Mouse (Mus musculus): ENCODE measurements at regions not wholly inside any gene's neighbourhood (a gene's known extent, or its start where the extent isn't known, plus 50 kb on each side); places are given as distances from the start of the nearest gene placed in this dataset.

- TF ChIP-seq CTCF (IDR thresholded peaks at IDR 0.05; ENCODE audit: low read depth) (no peak), EP300 (IDR thresholded peaks at IDR 0.05; ENCODE audit: low read depth) (no peak)
- Histone ChIP-seq H3K36me3 (replicated peaks; ENCODE audit: control insufficient read depth, insufficient read depth, low read length) (no peaks in the 10 kb centered on the region), H3K4me3 (ENCODE audit: low read depth, low read length) (no peak overlapping the region), H3K9ac (replicated peaks; ENCODE audit: low read depth, low read length) (no peak overlapping the region), H3K27me3 (ENCODE audit: control insufficient read depth, insufficient read depth, low read length) (no peaks in the 10 kb centered on the region), H3K9me3 (replicated peaks; ENCODE audit: control insufficient read depth, low read length) (no peaks in the 10 kb centered on the region), H3K27ac (ENCODE audit: low read depth) (no peak overlapping the region), H3K4me1 (ENCODE audit: control insufficient read depth, insufficient read depth) (no peaks in the 10 kb centered on the region), H3K4me2 (ENCODE audit: low read depth, low read length) (peak overlapping the region; percentile 36)
- ATAC-seq (ENCODE audit: insufficient read depth, low read depth) = peak; percentile 20; the same call in 1 of the 2 replicates
- 36% methylated on average over 7 of the region's 7 CpGs for WGBS
- DNase-seq (ENCODE audit: low spot score) = no peak
Measured at GRCm38 (mm10) chr14:53847049-53847448, 406.9 kb downstream of the Dad1 start.

GRCm38 (mm10) chr14:53845646-53846045, 408.3 kb downstream of the Dad1 start:
- no peak for ATAC-seq (ENCODE audit: insufficient read depth, low read depth)
- no peak overlapping the region for H3K4me3 ChIP-seq (ENCODE audit: low read depth, low read length)
- TF ChIP-seq CTCF (IDR thresholded peaks at IDR 0.05; ENCODE audit: low read depth) = no peak
- no peak for TF ChIP-seq EP300 (IDR thresholded peaks at IDR 0.05; ENCODE audit: low read depth)

GRCm38 (mm10) chr14:53832553-53832952, 421.4 kb downstream of the Dad1 start:
- Histone ChIP-seq H3K4me1 (ENCODE audit: control insufficient read depth, insufficient read depth) (no peaks in the 10 kb centered on the region), H3K27ac (ENCODE audit: low read depth) (no peak overlapping the region), H3K36me3 (replicated peaks; ENCODE audit: control insufficient read depth, insufficient read depth, low read length) (no peaks in the 10 kb centered on the region), H3K4me2 (ENCODE audit: low read depth, low read length) (no peak overlapping the region), H3K27me3 (ENCODE audit: control insufficient read depth, insufficient read depth, low read length) (no peaks in the 10 kb centered on the region), H3K4me3 (ENCODE audit: low read depth, low read length) (no peak overlapping the region), H3K9me3 (replicated peaks; ENCODE audit: control insufficient read depth, low read length) (no peaks in the 10 kb centered on the region), H3K9ac (replicated peaks; ENCODE audit: low read depth, low read length) (no peak overlapping the region)
- WGBS = 85% methylated on average over 3 of the region's 3 CpGs
- ATAC-seq (ENCODE audit: insufficient read depth, low read depth) (no peak), DNase-seq (ENCODE audit: low spot score) (no peak)
- TF ChIP-seq EP300 (IDR thresholded peaks at IDR 0.05; ENCODE audit: low read depth) (no peak), CTCF (IDR thresholded peaks at IDR 0.05; ENCODE audit: low read depth) (no peak)

More at GRCm38 (mm10) chr14:53845646-53846045, 408.3 kb downstream of the Dad1 start:
- DNase-seq (ENCODE audit: low spot score) = no peak
- H3K4me2 ChIP-seq (ENCODE audit: low read depth, low read length) = no peak overlapping the region
- H3K4me1 ChIP-seq (ENCODE audit: control insufficient read depth, insufficient read depth) = no peaks in the 10 kb centered on the region
- WGBS = 91% methylated on average over 9 of the region's 9 CpGs
- no peaks in the 10 kb centered on the region for H3K27me3 ChIP-seq (ENCODE audit: control insufficient read depth, insufficient read depth, low read length)
- H3K36me3 ChIP-seq (replicated peaks; ENCODE audit: control insufficient read depth, insufficient read depth, low read length) = no peaks in the 10 kb centered on the region
- H3K9me3 ChIP-seq (replicated peaks; ENCODE audit: control insufficient read depth, low read length) = no peaks in the 10 kb centered on the region
- no peak overlapping the region for H3K9ac ChIP-seq (replicated peaks; ENCODE audit: low read depth, low read length)
- H3K27ac ChIP-seq (ENCODE audit: low read depth) = no peak overlapping the region

- Histone ChIP-seq H3K27ac (ENCODE audit: low read depth) (no peak overlapping the region), H3K9ac (replicated peaks; ENCODE audit: low read depth, low read length) (no peak overlapping the region), H3K36me3 (replicated peaks; ENCODE audit: control insufficient read depth, insufficient read depth, low read length) (no peaks in the 10 kb centered on the region), H3K9me3 (replicated peaks; ENCODE audit: control insufficient read depth, low read length) (no peaks in the 10 kb centered on the region), H3K27me3 (ENCODE audit: control insufficient read depth, insufficient read depth, low read length) (no peaks in the 10 kb centered on the region), H3K4me2 (ENCODE audit: low read depth, low read length) (no peak overlapping the region), H3K4me3 (ENCODE audit: low read depth, low read length) (no peak overlapping the region), H3K4me1 (ENCODE audit: control insufficient read depth, insufficient read depth) (no peaks in the 10 kb centered on the region)
- ATAC-seq (ENCODE audit: insufficient read depth, low read depth) = no peak
- TF ChIP-seq EP300 (IDR thresholded peaks at IDR 0.05; ENCODE audit: low read depth) = no peak
- no peak for TF ChIP-seq CTCF (IDR thresholded peaks at IDR 0.05; ENCODE audit: low read depth)
- no peak for DNase-seq (ENCODE audit: low spot score)
- WGBS = 78% methylated on average over 6 of the region's 6 CpGs
Measured at GRCm38 (mm10) chr14:53831651-53832050, 422.3 kb downstream of the Dad1 start.

- H3K4me1 ChIP-seq (ENCODE audit: control insufficient read depth, insufficient read depth) = no peaks in the 10 kb centered on the region
- no peaks in the 10 kb centered on the region for H3K27me3 ChIP-seq (ENCODE audit: control insufficient read depth, insufficient read depth, low read length)
- WGBS = 30% methylated on average over 1 of the region's 1 CpGs
- no peak overlapping the region for H3K9ac ChIP-seq (replicated peaks; ENCODE audit: low read depth, low read length)
- TF ChIP-seq CTCF (IDR thresholded peaks at IDR 0.05; ENCODE audit: low read depth) (no peak), EP300 (IDR thresholded peaks at IDR 0.05; ENCODE audit: low read depth) (no peak)
- H3K4me2 ChIP-seq (ENCODE audit: low read depth, low read length) = no peak overlapping the region
- no peaks in the 10 kb centered on the region for H3K36me3 ChIP-seq (replicated peaks; ENCODE audit: control insufficient read depth, insufficient read depth, low read length)
- DNase-seq (ENCODE audit: low spot score) (no peak), ATAC-seq (ENCODE audit: insufficient read depth, low read depth) (no peak)
- no peaks in the 10 kb centered on the region for H3K9me3 ChIP-seq (replicated peaks; ENCODE audit: control insufficient read depth, low read length)
- H3K27ac ChIP-seq (ENCODE audit: low read depth) = no peak overlapping the region
- H3K4me3 ChIP-seq (ENCODE audit: low read depth, low read length) = no peak overlapping the region
Measured at GRCm38 (mm10) chr14:53830717-53831116, 423.2 kb downstream of the Dad1 start.

GRCm38 (mm10) chr14:53826782-53827181, 427.1 kb downstream of the Dad1 start:
- H3K4me2 ChIP-seq (ENCODE audit: low read depth, low read length) = no peak overlapping the region
- H3K36me3 ChIP-seq (replicated peaks; ENCODE audit: control insufficient read depth, insufficient read depth, low read length) = no peaks in the 10 kb centered on the region
- no peak overlapping the region for H3K4me3 ChIP-seq (ENCODE audit: low read depth, low read length)
- ATAC-seq (ENCODE audit: insufficient read depth, low read depth) (no peak), DNase-seq (ENCODE audit: low spot score) (no peak)
- H3K27ac ChIP-seq (ENCODE audit: low read depth) = no peak overlapping the region
- H3K27me3 ChIP-seq (ENCODE audit: control insufficient read depth, insufficient read depth, low read length) = no peaks in the 10 kb centered on the region
- no peak overlapping the region for H3K9ac ChIP-seq (replicated peaks; ENCODE audit: low read depth, low read length)
- no peaks in the 10 kb centered on the region for H3K9me3 ChIP-seq (replicated peaks; ENCODE audit: control insufficient read depth, low read length)
- WGBS = 72% methylated on average over 4 of the region's 4 CpGs
- no peaks in the 10 kb centered on the region for H3K4me1 ChIP-seq (ENCODE audit: control insufficient read depth, insufficient read depth)
- TF ChIP-seq CTCF (IDR thresholded peaks at IDR 0.05; ENCODE audit: low read depth) (no peak), EP300 (IDR thresholded peaks at IDR 0.05; ENCODE audit: low read depth) (no peak)

Measured in heart, postnatal 0 days (tissue).